Mouse (Mus musculus): ENCODE data around the gene Senp2. TPM values are rescaled to one million over a fixed set of nuclear protein-coding genes. Genes with fewer than 3 reads are reported as not detected.
A peak's percentile ranks its signal among the peaks of the same experiment; 100 is the strongest.

Senp2 gene
- polyA plus RNA-seq, 1 experiment from 2014 or later: 29.5 TPM

GRCm38 (mm10) chr16:22046739-22047366, 37.6 kb downstream of the Senp2 start:
- Histone ChIP-seq H3K4me2 (ENCODE audit: low read depth, low read length) (no peak overlapping the region), H3K9ac (ENCODE audit: low read depth, low read length) (no peak overlapping the region), H3K9me3 (ENCODE audit: control insufficient read depth, low read length) (no peaks in the 10 kb centered on the region), H3K27ac (ENCODE audit: low read length) (no peak overlapping the region), H3K4me1 (ENCODE audit: control insufficient read depth, insufficient read depth, low read length) (no peaks in the 10 kb centered on the region), H3K27me3 (replicated peaks; ENCODE audit: control insufficient read depth, insufficient read depth, low read length) (no peaks in the 10 kb centered on the region), H3K36me3 (ENCODE audit: control insufficient read depth, insufficient read depth, low read length) (peaks cover 10% of the 10 kb centered on the region; the same call in 1 of the 2 replicates), H3K4me3 (ENCODE audit: low read length) (no peak overlapping the region)
- no peak for ATAC-seq
- WGBS: 89% methylated on average over 10 of the region's 10 CpGs

- 93% methylated on average over 21 of the region's 21 CpGs for WGBS
- no peak overlapping the region for H3K9ac ChIP-seq (ENCODE audit: low read depth, low read length)
- no peak overlapping the region for H3K4me2 ChIP-seq (ENCODE audit: low read depth, low read length)
- H3K27ac ChIP-seq (ENCODE audit: low read length): no peak overlapping the region
- H3K9me3 ChIP-seq (ENCODE audit: control insufficient read depth, low read length): no peaks in the 10 kb centered on the region
- H3K27me3 ChIP-seq (replicated peaks; ENCODE audit: control insufficient read depth, insufficient read depth, low read length): no peaks in the 10 kb centered on the region
- H3K4me3 ChIP-seq (ENCODE audit: low read length): no peak overlapping the region
- H3K36me3 ChIP-seq (ENCODE audit: control insufficient read depth, insufficient read depth, low read length): no peaks in the 10 kb centered on the region; the same call in 1 of the 2 replicates
- ATAC-seq: no peak
- H3K4me1 ChIP-seq (ENCODE audit: control insufficient read depth, insufficient read depth, low read length): no peaks in the 10 kb centered on the region
These were observed 44.1 kb downstream of the Senp2 start for GRCm38 (mm10) chr16:22053411-22053810.

GRCm38 (mm10) chr16:22057498-22057897, 48.2 kb downstream of the Senp2 start:
- no peak overlapping the region for H3K4me2 ChIP-seq (ENCODE audit: low read depth, low read length)
- H3K27ac ChIP-seq (ENCODE audit: low read length): no peak overlapping the region
- no peak for ATAC-seq
- H3K27me3 ChIP-seq (replicated peaks; ENCODE audit: control insufficient read depth, insufficient read depth, low read length): no peaks in the 10 kb centered on the region
- H3K4me1 ChIP-seq (ENCODE audit: control insufficient read depth, insufficient read depth, low read length): no peaks in the 10 kb centered on the region
- 81% methylated on average over 6 of the region's 6 CpGs for WGBS
- peaks cover 12% of the 10 kb centered on the region; the same call in 1 of the 2 replicates for H3K36me3 ChIP-seq (ENCODE audit: control insufficient read depth, insufficient read depth, low read length)
- H3K4me3 ChIP-seq (ENCODE audit: low read length): no peak overlapping the region
- no peak overlapping the region for H3K9ac ChIP-seq (ENCODE audit: low read depth, low read length)
- no peaks in the 10 kb centered on the region for H3K9me3 ChIP-seq (ENCODE audit: control insufficient read depth, low read length)

GRCm38 (mm10) chr16:22058871-22059270, 49.6 kb downstream of the Senp2 start:
- H3K27me3 ChIP-seq (replicated peaks; ENCODE audit: control insufficient read depth, insufficient read depth, low read length): no peaks in the 10 kb centered on the region
- WGBS: 92% methylated on average over 7 of the region's 7 CpGs
- ATAC-seq: no peak
- no peak overlapping the region for H3K9ac ChIP-seq (ENCODE audit: low read depth, low read length)
- H3K4me3 ChIP-seq (ENCODE audit: low read length): no peak overlapping the region
- no peaks in the 10 kb centered on the region for H3K4me1 ChIP-seq (ENCODE audit: control insufficient read depth, insufficient read depth, low read length)
- H3K36me3 ChIP-seq (ENCODE audit: control insufficient read depth, insufficient read depth, low read length): peaks cover 19% of the 10 kb centered on the region; the same call in 1 of the 2 replicates
- H3K9me3 ChIP-seq (ENCODE audit: control insufficient read depth, low read length): no peaks in the 10 kb centered on the region
- no peak overlapping the region for H3K4me2 ChIP-seq (ENCODE audit: low read depth, low read length)
- no peak overlapping the region for H3K27ac ChIP-seq (ENCODE audit: low read length)

- WGBS: 94% methylated on average over 10 of the region's 10 CpGs
- Histone ChIP-seq H3K9me3 (ENCODE audit: control insufficient read depth, low read length) (no peaks in the 10 kb centered on the region), H3K27ac (ENCODE audit: low read length) (no peak overlapping the region), H3K9ac (ENCODE audit: low read depth, low read length) (no peak overlapping the region), H3K4me2 (ENCODE audit: low read depth, low read length) (no peak overlapping the region), H3K36me3 (ENCODE audit: control insufficient read depth, insufficient read depth, low read length) (peaks cover 19% of the 10 kb centered on the region; the same call in 1 of the 2 replicates), H3K4me1 (ENCODE audit: control insufficient read depth, insufficient read depth, low read length) (no peaks in the 10 kb centered on the region), H3K27me3 (replicated peaks; ENCODE audit: control insufficient read depth, insufficient read depth, low read length) (no peaks in the 10 kb centered on the region), H3K4me3 (ENCODE audit: low read length) (no peak overlapping the region)
- no peak for ATAC-seq
These were observed 51.1 kb downstream of the Senp2 start for GRCm38 (mm10) chr16:22060416-22060815.

- ATAC-seq: 0 out of 2 replicates have a peak, but pooled peaks have one; percentile 32
These were observed 52.4 kb downstream of the Senp2 start for GRCm38 (mm10) chr16:22061555-22062160.

GRCm38 (mm10) chr16:22062284-22062683, 53.0 kb downstream of the Senp2 start:
- Histone ChIP-seq H3K9ac (ENCODE audit: low read depth, low read length) (no peak overlapping the region), H3K36me3 (ENCODE audit: control insufficient read depth, insufficient read depth, low read length) (peaks cover 19% of the 10 kb centered on the region; the same call in 1 of the 2 replicates), H3K27ac (ENCODE audit: low read length) (no peak overlapping the region), H3K9me3 (ENCODE audit: control insufficient read depth, low read length) (no peaks in the 10 kb centered on the region), H3K4me3 (ENCODE audit: low read length) (no peak overlapping the region), H3K27me3 (replicated peaks; ENCODE audit: control insufficient read depth, insufficient read depth, low read length) (no peaks in the 10 kb centered on the region), H3K4me2 (ENCODE audit: low read depth, low read length) (no peak overlapping the region), H3K4me1 (ENCODE audit: control insufficient read depth, insufficient read depth, low read length) (no peaks in the 10 kb centered on the region)
- ATAC-seq: no peak
- WGBS: 70% methylated on average over 4 of the region's 4 CpGs

More at GRCm38 (mm10) chr16:22061555-22062160, 52.4 kb downstream of the Senp2 start:
- 70% methylated on average over 14 of the region's 14 CpGs for WGBS
- H3K4me3 ChIP-seq (ENCODE audit: low read length): no peak overlapping the region
- H3K4me2 ChIP-seq (ENCODE audit: low read depth, low read length): no peak overlapping the region
- peaks cover 19% of the 10 kb centered on the region; the same call in 1 of the 2 replicates for H3K36me3 ChIP-seq (ENCODE audit: control insufficient read depth, insufficient read depth, low read length)
- no peaks in the 10 kb centered on the region for H3K9me3 ChIP-seq (ENCODE audit: control insufficient read depth, low read length)
- no peaks in the 10 kb centered on the region for H3K4me1 ChIP-seq (ENCODE audit: control insufficient read depth, insufficient read depth, low read length)
- H3K9ac ChIP-seq (ENCODE audit: low read depth, low read length): no peak overlapping the region
- no peak overlapping the region for H3K27ac ChIP-seq (ENCODE audit: low read length)
- no peaks in the 10 kb centered on the region for H3K27me3 ChIP-seq (replicated peaks; ENCODE audit: control insufficient read depth, insufficient read depth, low read length)

- Histone ChIP-seq H3K4me1 (ENCODE audit: control insufficient read depth, insufficient read depth, low read length) (no peaks in the 10 kb centered on the region), H3K4me3 (ENCODE audit: low read length) (no peak overlapping the region), H3K4me2 (ENCODE audit: low read depth, low read length) (no peak overlapping the region), H3K9ac (ENCODE audit: low read depth, low read length) (no peak overlapping the region), H3K27me3 (replicated peaks; ENCODE audit: control insufficient read depth, insufficient read depth, low read length) (no peaks in the 10 kb centered on the region), H3K9me3 (ENCODE audit: control insufficient read depth, low read length) (no peaks in the 10 kb centered on the region), H3K36me3 (ENCODE audit: control insufficient read depth, insufficient read depth, low read length) (peaks cover 38% of the 10 kb centered on the region), H3K27ac (ENCODE audit: low read length) (no peak overlapping the region)
- no peak for ATAC-seq
These were observed 56.3 kb downstream of the Senp2 start for GRCm38 (mm10) chr16:22065536-22065935.

- Histone ChIP-seq H3K4me2 (ENCODE audit: low read depth, low read length) (no peak overlapping the region), H3K36me3 (ENCODE audit: control insufficient read depth, insufficient read depth, low read length) (peaks cover 30% of the 10 kb centered on the region), H3K27ac (ENCODE audit: low read length) (no peak overlapping the region), H3K9me3 (ENCODE audit: control insufficient read depth, low read length) (no peaks in the 10 kb centered on the region), H3K4me1 (ENCODE audit: control insufficient read depth, insufficient read depth, low read length) (no peaks in the 10 kb centered on the region), H3K4me3 (ENCODE audit: low read length) (no peak overlapping the region), H3K9ac (ENCODE audit: low read depth, low read length) (no peak overlapping the region), H3K27me3 (replicated peaks; ENCODE audit: control insufficient read depth, insufficient read depth, low read length) (no peaks in the 10 kb centered on the region)
- whole genome bisulfite sequencing: 88% methylated on average over 8 of the region's 8 CpGs
- no peak for ATAC-seq
These were observed 58.1 kb downstream of the Senp2 start for GRCm38 (mm10) chr16:22067406-22067805.
